Comparison of ENCODE assay signal across 31 mouse cellular contexts in genomic region chr15:97262251-97262650, GRCm38 (mm10). TPM values are rescaled to one million over a fixed set of nuclear protein-coding genes. Genes with fewer than 3 reads are reported as not detected.
"Had no signal": no experiment of that assay in that cellular context is flagged by ENCODE, and none has a peak within 500 bp of the region (broad histone marks: within the 10 kb centered on the region; RNA-seq: fewer than 3 reads in every experiment).

No protein-coding gene starts in this region.

- H3K4me2 ChIP-seq: limb, embryonic 12.5 days; limb, embryonic 13.5 days; limb, embryonic 15.5 days; liver, embryonic 11.5 days; liver, embryonic 12.5 days; liver, embryonic 13.5 days; liver, embryonic 15.5 days; lung, embryonic 14.5 days; lung, embryonic 15.5 days; midbrain, embryonic 11.5 days; midbrain, embryonic 12.5 days; midbrain, embryonic 13.5 days; midbrain, embryonic 15.5 days had no signal

- H3K9me3 ChIP-seq: limb, embryonic 10.5 days; limb, embryonic 12.5 days; limb, embryonic 13.5 days; limb, embryonic 15.5 days; liver, embryonic 12.5 days; liver, embryonic 13.5 days; liver, embryonic 15.5 days; lung, embryonic 15.5 days; megakaryocyte, embryonic 14.5 days; midbrain, embryonic 10.5 days; midbrain, embryonic 12.5 days; midbrain, embryonic 13.5 days; midbrain, embryonic 15.5 days had no signal

- H3K9ac ChIP-seq: limb, embryonic 12.5 days; limb, embryonic 13.5 days; limb, embryonic 15.5 days; liver, embryonic 12.5 days; liver, embryonic 13.5 days; liver, embryonic 14.5 days; liver, embryonic 15.5 days; liver, postnatal 0 days; lung, embryonic 14.5 days; lung, embryonic 15.5 days; midbrain, embryonic 12.5 days; midbrain, embryonic 13.5 days; midbrain, embryonic 15.5 days had no signal

- H3K4me3 ChIP-seq: limb, embryonic 10.5 days; limb, embryonic 12.5 days; limb, embryonic 13.5 days; limb, embryonic 15.5 days; liver, embryonic 12.5 days; liver, embryonic 13.5 days; liver, embryonic 15.5 days; lung, embryonic 15.5 days; megakaryocyte, embryonic 14.5 days; midbrain, embryonic 10.5 days; midbrain, embryonic 12.5 days; midbrain, embryonic 13.5 days; midbrain, embryonic 15.5 days; myocyte had no signal

- DNase-seq: left cerebral cortex, postnatal 4 days; liver; liver, embryonic 13.5 days; liver, postnatal 0 days; lung, adult 18-20 months; lung, adult 2 months; lung, embryonic 14.5 days; lung, postnatal 10 days; lung, postnatal 14 days; lung, postnatal 36 days; lung, postnatal 4 days; midbrain, embryonic 14.5 days had no signal

- H3K36me3 ChIP-seq: limb, embryonic 10.5 days; limb, embryonic 12.5 days; limb, embryonic 13.5 days; limb, embryonic 15.5 days; liver, embryonic 12.5 days; liver, embryonic 13.5 days; liver, embryonic 15.5 days; lung, embryonic 15.5 days; midbrain, embryonic 10.5 days; midbrain, embryonic 12.5 days; midbrain, embryonic 13.5 days; midbrain, embryonic 15.5 days had no signal

- H3K4me1 ChIP-seq: liver, embryonic 12.5 days; liver, embryonic 13.5 days; liver, embryonic 15.5 days; megakaryocyte, embryonic 14.5 days; midbrain, embryonic 10.5 days; midbrain, embryonic 12.5 days; midbrain, embryonic 13.5 days; midbrain, embryonic 15.5 days had no signal

- H3K27ac ChIP-seq: limb, embryonic 10.5 days; limb, embryonic 12.5 days; limb, embryonic 13.5 days; limb, embryonic 15.5 days; liver, embryonic 12.5 days; liver, embryonic 13.5 days; liver, embryonic 14.5 days; liver, embryonic 15.5 days; lung, embryonic 15.5 days; macrophage; midbrain, embryonic 10.5 days; midbrain, embryonic 12.5 days; midbrain, embryonic 13.5 days; midbrain, embryonic 15.5 days had no signal

- H3K27me3 ChIP-seq: limb, embryonic 12.5 days; limb, embryonic 13.5 days; limb, embryonic 15.5 days; liver, embryonic 12.5 days; liver, embryonic 13.5 days; liver, embryonic 15.5 days; lung, embryonic 15.5 days; megakaryocyte, embryonic 14.5 days; midbrain, embryonic 12.5 days; midbrain, embryonic 13.5 days; midbrain, embryonic 15.5 days had no signal

- ATAC-seq: liver, embryonic 12.5 days; liver, postnatal 0 days; lung, postnatal 0 days; midbrain, embryonic 13.5 days; midbrain, embryonic 15.5 days; midbrain, embryonic 16.5 days had no signal

RNA-seq across cellular contexts. Expression of gene Amigo2, which starts 15.2 kb away (rescaled TPM):
- polyA plus RNA-seq: macrophage had no signal
